Mouse (Mus musculus): ENCODE measurements around the gene Otoa. TPM values are rescaled to one million over a fixed set of nuclear protein-coding genes. Genes with fewer than 3 reads are reported as not detected.

The Otoa gene
- polyA plus RNA-seq, 1 experiment from 2014 or later: 0.38 TPM

- ATAC-seq (ENCODE audit: insufficient number of reproducible peaks, insufficient read depth, low FRiP score, low TSS enrichment): no peak; the same call in 1 of the 2 replicates
- no peaks in the 10 kb centered on the region for H3K4me1 ChIP-seq
- H3K4me2 ChIP-seq (replicated peaks): no peak overlapping the region
- no peak overlapping the region for H3K27ac ChIP-seq
- 76% methylated on average over 5 of the region's 5 CpGs for WGBS
- H3K9ac ChIP-seq: no peak overlapping the region
- no peaks in the 10 kb centered on the region for H3K9me3 ChIP-seq
- H3K36me3 ChIP-seq: no peaks in the 10 kb centered on the region
- H3K27me3 ChIP-seq: no peaks in the 10 kb centered on the region
- no peak overlapping the region for H3K4me3 ChIP-seq
Observed at GRCm38 (mm10) chr7:121150662-121151061, 69.2 kb downstream of the Otoa start.

GRCm38 (mm10) chr7:121152186-121152585 lies 70.7 kb downstream of the Otoa start:
- WGBS: 95% methylated on average over 2 of the region's 2 CpGs
- Histone ChIP-seq H3K36me3 (no peaks in the 10 kb centered on the region), H3K9me3 (no peaks in the 10 kb centered on the region), H3K4me1 (no peaks in the 10 kb centered on the region), H3K4me2 (replicated peaks) (no peak overlapping the region), H3K27ac (no peak overlapping the region), H3K9ac (no peak overlapping the region), H3K4me3 (no peak overlapping the region), H3K27me3 (no peaks in the 10 kb centered on the region)
- no peak for ATAC-seq (ENCODE audit: insufficient number of reproducible peaks, insufficient read depth, low FRiP score, low TSS enrichment)

GRCm38 (mm10) chr7:121165616-121166015 lies 84.2 kb downstream of the Otoa start:
- Histone ChIP-seq H3K9me3 (no peaks in the 10 kb centered on the region), H3K27ac (no peak overlapping the region), H3K9ac (no peak overlapping the region), H3K36me3 (no peaks in the 10 kb centered on the region), H3K4me1 (no peaks in the 10 kb centered on the region; the same call in 1 of the 2 replicates), H3K4me3 (no peak overlapping the region), H3K4me2 (replicated peaks) (no peak overlapping the region), H3K27me3 (no peaks in the 10 kb centered on the region)
- WGBS: 24% methylated on average over 1 of the region's 1 CpGs
- ATAC-seq (ENCODE audit: insufficient number of reproducible peaks, insufficient read depth, low FRiP score, low TSS enrichment): no peak

GRCm38 (mm10) chr7:121171888-121172287 lies 90.4 kb downstream of the Otoa start:
- ATAC-seq (ENCODE audit: insufficient number of reproducible peaks, insufficient read depth, low FRiP score, low TSS enrichment): no peak
- no peak overlapping the region for H3K9ac ChIP-seq
- no peak overlapping the region for H3K4me3 ChIP-seq
- H3K4me1 ChIP-seq: peaks cover 7% of the 10 kb centered on the region; the same call in 1 of the 2 replicates
- H3K4me2 ChIP-seq (replicated peaks): no peak overlapping the region
- WGBS: 4% methylated on average over 6 of the region's 6 CpGs
- no peaks in the 10 kb centered on the region for H3K27me3 ChIP-seq
- no peak overlapping the region for H3K27ac ChIP-seq
- no peaks in the 10 kb centered on the region for H3K36me3 ChIP-seq
- H3K9me3 ChIP-seq: no peaks in the 10 kb centered on the region

DNA sequence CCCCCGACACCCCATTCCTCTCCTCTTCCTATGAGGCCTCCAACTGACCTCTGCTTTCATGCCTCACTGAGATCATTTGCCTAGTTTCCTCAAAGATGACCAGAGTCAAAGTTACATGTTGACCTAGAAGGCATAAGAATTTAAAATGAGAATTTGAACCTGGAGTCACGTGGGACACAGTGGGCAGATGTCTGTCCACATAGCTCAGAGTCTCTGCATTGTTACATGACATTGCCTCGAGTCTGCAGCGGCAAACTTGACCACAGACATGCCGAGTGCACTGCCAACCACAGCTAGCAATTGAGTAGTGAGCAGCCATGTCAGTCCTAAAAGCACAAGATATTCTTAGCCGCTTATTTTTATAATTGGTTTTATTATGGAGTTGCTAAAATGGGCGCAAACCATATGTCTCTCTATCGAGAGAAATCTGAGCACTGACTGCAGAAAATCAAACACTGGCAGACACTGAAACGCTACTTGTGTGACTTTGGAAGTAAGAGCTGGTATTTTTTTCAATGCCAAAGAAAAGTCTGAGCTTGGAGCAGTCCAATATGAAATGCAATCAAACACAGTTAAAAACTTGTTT lies 105.8 kb downstream of the Otoa start:
- no peak overlapping the region for H3K4me2 ChIP-seq (replicated peaks)
- H3K4me3 ChIP-seq: no peak overlapping the region
- H3K27me3 ChIP-seq: no peaks in the 10 kb centered on the region
- H3K27ac ChIP-seq: no peak overlapping the region
- H3K9me3 ChIP-seq: no peaks in the 10 kb centered on the region
- no peaks in the 10 kb centered on the region for H3K4me1 ChIP-seq
- H3K36me3 ChIP-seq: no peaks in the 10 kb centered on the region
- ATAC-seq (ENCODE audit: insufficient number of reproducible peaks, insufficient read depth, low FRiP score, low TSS enrichment): no peak
- H3K9ac ChIP-seq: no peak overlapping the region
- 74% methylated on average over 9 of the region's 9 CpGs for WGBS

- WGBS: 93% methylated on average over 7 of the region's 7 CpGs
- Histone ChIP-seq H3K4me1 (no peaks in the 10 kb centered on the region), H3K27ac (no peak overlapping the region), H3K4me3 (no peak overlapping the region), H3K27me3 (no peaks in the 10 kb centered on the region), H3K4me2 (replicated peaks) (no peak overlapping the region), H3K36me3 (no peaks in the 10 kb centered on the region), H3K9ac (no peak overlapping the region), H3K9me3 (no peaks in the 10 kb centered on the region)
- no peak for ATAC-seq (ENCODE audit: insufficient number of reproducible peaks, insufficient read depth, low FRiP score, low TSS enrichment)
Observed at GRCm38 (mm10) chr7:121188976-121189375, 107.5 kb downstream of the Otoa start.

GRCm38 (mm10) chr7:121198933-121199332 lies 117.5 kb downstream of the Otoa start:
- Histone ChIP-seq H3K4me2 (replicated peaks) (no peak overlapping the region), H3K4me1 (no peaks in the 10 kb centered on the region), H3K9me3 (no peaks in the 10 kb centered on the region; the same call in 1 of the 2 replicates), H3K36me3 (no peaks in the 10 kb centered on the region), H3K9ac (no peak overlapping the region), H3K27ac (no peak overlapping the region), H3K4me3 (no peak overlapping the region), H3K27me3 (no peaks in the 10 kb centered on the region)
- no peak for ATAC-seq (ENCODE audit: insufficient number of reproducible peaks, insufficient read depth, low FRiP score, low TSS enrichment)
- WGBS: 82% methylated on average over 8 of the region's 8 CpGs

GRCm38 (mm10) chr7:121211804-121212203 lies 130.4 kb downstream of the Otoa start:
- 77% methylated on average over 4 of the region's 4 CpGs for WGBS
- Histone ChIP-seq H3K4me1 (no peaks in the 10 kb centered on the region), H3K27ac (no peak overlapping the region)

More at GRCm38 (mm10) chr7:121211804-121212203, 130.4 kb downstream of the Otoa start:
- no peaks in the 10 kb centered on the region for H3K9me3 ChIP-seq
- no peak overlapping the region for H3K4me2 ChIP-seq (replicated peaks)
- H3K9ac ChIP-seq: no peak overlapping the region
- no peak for ATAC-seq (ENCODE audit: insufficient number of reproducible peaks, insufficient read depth, low FRiP score, low TSS enrichment)
- no peaks in the 10 kb centered on the region for H3K36me3 ChIP-seq
- no peaks in the 10 kb centered on the region for H3K27me3 ChIP-seq
- no peak overlapping the region for H3K4me3 ChIP-seq

Other genes with a start within 250 kb of the Otoa start
- 38.7 and 39.4 TPM in 2 replicates for gene Eef2k, start 238.8 kb upstream of the Otoa start, polyA plus RNA-seq (2016; fragmentation: Nextera tagmentation; extraction: Ambion mirVana)
- gene Polr3e, start 163.9 kb upstream of the Otoa start, polyA plus RNA-seq (2016; fragmentation: Nextera tagmentation; extraction: Ambion mirVana): 41.2 and 42.7 TPM in 2 replicates
- gene Cdr2, start 99.3 kb upstream of the Otoa start, polyA plus RNA-seq (2016; fragmentation: Nextera tagmentation; extraction: Ambion mirVana): 13.8 and 14.3 TPM in 2 replicates
- gene Mfsd13b, start 99.1 kb upstream of the Otoa start, polyA plus RNA-seq (2016; fragmentation: Nextera tagmentation; extraction: Ambion mirVana): 0.45 TPM in 1 of 2 replicates, not detected in the other
- gene Mettl9, start 47.2 kb upstream of the Otoa start, polyA plus RNA-seq (2016; fragmentation: Nextera tagmentation; extraction: Ambion mirVana): 211 and 228 TPM in 2 replicates
- 1.1 and 1.2 TPM in 2 replicates for gene Igsf6, start 7.1 kb upstream of the Otoa start, polyA plus RNA-seq (2016; fragmentation: Nextera tagmentation; extraction: Ambion mirVana)